Mouse (Mus musculus): ENCODE measurements around the gene Anapc5.

Anapc5 gene

GRCm38 (mm10) chr5:122820777-122821523 lies at the start of gene Anapc5:
Gene Anapc5 (minus strand): TSS chr5:122821339.
- DNase-seq, result peak; percentile 95

DNA sequence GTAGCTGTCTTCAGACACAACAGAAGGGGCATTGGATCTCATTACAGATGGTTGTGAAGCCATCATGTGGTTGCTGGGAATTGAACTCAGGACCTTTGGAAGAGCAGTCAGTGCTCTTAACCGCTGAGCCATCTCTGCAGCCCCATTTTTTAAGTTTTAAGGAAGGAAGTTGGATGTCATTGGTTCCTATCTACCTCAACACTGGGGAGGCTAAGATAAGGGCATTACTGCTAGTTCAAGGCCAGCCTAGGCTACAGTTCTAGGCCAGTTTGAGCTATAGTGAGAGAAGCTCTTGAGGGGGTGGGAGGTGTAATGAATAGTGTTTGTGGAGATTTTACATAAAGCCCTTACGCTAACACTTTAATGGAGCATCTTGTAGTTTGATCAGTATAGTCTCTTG lies 41.9 kb upstream of the Anapc5 start:
- no peak for DNase-seq

DNA sequence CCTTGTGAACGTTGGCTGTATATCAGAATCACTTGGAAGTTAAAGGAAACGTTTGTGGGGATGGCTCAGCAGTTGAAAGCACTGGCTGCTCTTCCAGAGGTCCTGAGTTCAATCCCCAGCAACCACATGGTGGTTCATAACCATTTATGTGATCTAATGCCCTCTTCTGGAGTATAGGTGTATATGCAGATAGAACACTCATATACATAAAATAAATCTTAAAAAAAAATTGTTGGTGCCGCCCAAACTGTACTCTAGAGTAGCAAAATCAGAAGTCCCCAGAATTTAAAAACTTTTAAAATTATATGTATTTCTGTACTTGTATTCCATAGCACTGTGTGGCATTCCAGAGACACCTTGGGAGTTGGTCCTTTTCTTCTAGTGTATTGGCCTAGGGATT lies 34.7 kb upstream of the Anapc5 start:
- DNase-seq, result no peak

DNA sequence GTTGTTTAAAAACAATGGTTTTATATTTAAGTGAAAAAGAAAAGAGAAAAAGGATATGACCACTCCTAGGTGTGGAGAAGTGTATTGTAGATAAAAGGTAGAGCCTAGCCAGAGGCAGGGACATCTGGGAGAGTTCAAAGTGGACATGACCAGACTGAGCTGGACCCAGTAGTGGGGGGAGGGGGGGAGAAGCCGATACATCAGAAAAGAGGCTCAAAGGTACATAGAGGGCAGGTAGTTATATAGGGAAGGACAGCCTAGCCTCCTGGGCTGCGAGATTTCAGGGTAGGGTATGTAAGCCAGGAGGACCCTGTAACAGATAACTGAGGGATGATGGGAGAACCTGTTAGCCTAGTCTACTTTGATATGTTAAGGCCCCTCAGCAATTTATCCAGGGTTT lies 31.5 kb upstream of the Anapc5 start:
- DNase-seq, result no peak

DNA sequence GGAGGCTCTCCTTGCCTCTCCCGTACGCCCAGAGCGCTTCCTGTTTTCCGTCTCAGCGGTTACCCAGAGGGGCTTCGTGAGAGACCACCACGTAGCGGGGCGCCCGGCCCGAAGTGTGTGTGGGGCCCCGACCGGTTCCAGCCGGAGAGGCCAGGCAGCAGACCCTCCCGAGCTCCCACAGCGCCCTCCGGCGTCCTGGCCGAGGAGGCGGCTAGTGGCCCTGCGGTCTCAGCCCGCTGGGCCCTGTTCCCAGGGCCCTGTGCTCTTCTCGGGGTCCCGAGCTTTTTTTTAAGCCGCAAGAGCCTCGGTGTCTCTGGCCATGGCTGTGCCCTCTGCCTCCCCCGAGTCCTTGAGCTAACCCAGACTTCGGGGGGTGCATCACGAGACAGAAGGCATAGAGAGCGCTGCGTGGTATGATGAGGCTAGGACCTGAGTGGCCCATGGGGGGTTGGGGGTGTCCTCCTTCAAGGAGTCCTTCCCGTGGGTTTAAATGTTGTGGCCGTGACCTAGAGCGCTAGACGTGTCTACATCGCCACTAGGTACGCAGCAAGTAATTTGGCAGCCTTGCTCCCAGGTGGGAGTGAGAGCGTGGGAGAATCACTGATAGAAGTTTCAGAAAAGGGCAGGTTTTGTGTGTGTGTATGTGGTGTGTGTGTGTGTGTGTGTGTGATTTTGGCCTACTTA lies 29.3 kb upstream of the Anapc5 start:
- DNase-seq, result peak; percentile 86

- peak; percentile 100 for DNase-seq
Measured at GRCm38 (mm10) chr5:122849521-122850318, 28.6 kb upstream of the Anapc5 start, which contains the start of gene Rnf34. Gene Rnf34 (plus strand): TSS chr5:122850048.

GRCm38 (mm10) chr5:122843799-122844198 lies 22.7 kb upstream of the Anapc5 start:
- DNase-seq, result no peak

GRCm38 (mm10) chr5:122841126-122841525 lies 20.0 kb upstream of the Anapc5 start:
- DNase-seq, result no peak

- DNase-seq, result no peak
Measured at GRCm38 (mm10) chr5:122832996-122833395, 11.9 kb upstream of the Anapc5 start.

GRCm38 (mm10) chr5:122832536-122832935 lies 11.4 kb upstream of the Anapc5 start:
- DNase-seq, result no peak

DNA sequence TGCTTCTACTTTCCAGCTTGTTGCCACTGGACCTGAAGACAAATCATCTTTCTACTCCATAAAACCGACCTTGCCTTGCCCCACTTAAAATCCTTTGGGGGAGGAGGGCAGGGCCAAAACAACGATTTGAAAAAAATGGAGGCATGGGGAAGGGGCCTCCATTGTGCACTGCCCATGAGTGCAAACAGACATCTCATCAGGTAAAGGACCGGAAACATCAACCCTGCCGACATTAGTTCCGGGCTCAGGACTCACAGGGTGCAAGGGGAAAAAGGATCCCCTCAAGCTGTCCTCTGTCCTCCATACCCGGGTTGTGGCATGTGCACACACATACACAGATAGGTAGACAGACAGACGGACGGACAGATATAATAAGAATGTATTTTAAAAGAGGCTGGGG lies 4.0 kb upstream of the Anapc5 start:
- DNase-seq, result no peak

DNA sequence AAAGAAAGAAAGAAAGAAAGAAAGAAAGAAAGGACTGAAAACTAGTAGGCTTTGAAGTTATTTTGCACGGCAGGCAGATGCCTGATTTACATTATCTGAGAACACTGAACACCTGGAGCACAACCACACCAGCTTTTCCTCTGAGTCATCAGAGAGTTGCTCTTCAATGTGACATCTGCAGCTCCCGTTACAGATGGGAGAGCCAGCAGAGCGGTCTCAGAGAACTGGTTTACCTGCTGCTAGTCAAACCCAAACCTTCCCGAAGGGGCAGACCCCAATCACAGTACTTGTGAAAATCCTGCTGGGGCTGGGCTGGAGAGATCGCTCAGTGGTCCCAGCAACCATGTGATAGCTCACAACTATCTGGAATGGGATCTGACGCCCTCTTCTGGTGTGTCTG lies 3.3 kb upstream of the Anapc5 start:
- DNase-seq, result no peak

DNA sequence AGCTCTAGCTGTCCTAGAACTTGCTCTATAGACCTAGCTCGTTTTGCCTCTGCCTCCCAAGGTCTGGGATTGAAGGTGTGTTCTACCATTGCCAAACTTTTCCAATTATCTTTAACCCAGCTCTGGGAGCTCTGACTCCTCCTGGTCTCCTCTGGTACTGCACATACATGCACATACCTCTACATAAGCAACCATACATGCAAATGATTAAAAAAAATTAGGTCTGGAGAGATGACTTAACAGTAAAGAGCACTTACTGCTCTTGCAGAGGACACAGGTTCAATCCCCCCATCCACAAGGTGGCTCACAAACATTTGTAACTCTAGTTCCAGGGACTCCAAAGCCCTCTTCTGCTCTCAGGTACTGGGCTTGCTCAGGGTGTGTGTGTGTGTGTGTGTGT lies 2.8 kb upstream of the Anapc5 start:
- no peak for DNase-seq

GRCm38 (mm10) chr5:122822441-122822840 lies 1.3 kb upstream of the Anapc5 start:
- DNase-seq, result no peak

DNA sequence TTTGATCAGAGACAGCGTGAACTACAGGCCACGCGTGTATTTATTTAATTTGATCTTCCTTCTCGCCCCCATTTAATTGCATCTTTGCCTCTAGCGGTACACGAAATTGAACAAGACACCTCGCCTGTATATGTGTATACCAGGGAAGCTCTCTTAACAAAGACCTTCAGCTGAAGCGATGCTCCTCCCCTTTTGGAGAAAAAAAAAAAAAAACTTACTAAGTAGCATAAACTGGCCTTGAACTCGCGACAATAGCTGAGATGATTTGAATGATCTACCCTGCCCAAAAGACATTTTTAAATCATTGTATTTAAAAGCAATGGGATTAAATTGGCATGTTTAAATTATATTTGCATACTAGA lies 366 bp upstream of the Anapc5 start:
- no peak for DNase-seq

- no peak for DNase-seq
Measured at GRCm38 (mm10) chr5:122812699-122813098, 8.4 kb downstream of the Anapc5 start.

GRCm38 (mm10) chr5:122811364-122812079 lies 9.6 kb downstream of the Anapc5 start:
- peak; percentile 65 for DNase-seq

- DNase-seq, result peak; percentile 17
Measured at GRCm38 (mm10) chr5:122805503-122805902, 15.6 kb downstream of the Anapc5 start.

DNA sequence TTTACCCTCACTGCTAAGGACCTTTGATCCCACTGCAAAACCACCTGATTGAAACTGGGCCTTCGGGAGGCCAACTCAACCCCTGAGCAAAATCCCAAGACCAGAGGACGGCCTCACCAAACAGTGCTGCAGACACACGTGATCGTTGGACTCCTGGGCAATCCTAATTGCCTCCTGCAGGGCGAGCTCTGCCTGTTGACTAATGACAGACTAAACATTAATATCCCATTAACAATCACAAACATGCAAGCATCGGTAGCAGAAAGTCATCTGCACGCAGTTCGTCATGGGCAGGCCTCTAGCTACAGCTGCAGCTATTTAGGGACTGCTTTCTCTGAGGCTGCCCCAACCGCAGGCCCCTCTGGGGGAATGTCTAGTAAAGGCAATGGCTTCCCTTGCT lies 18.4 kb downstream of the Anapc5 start:
- DNase-seq, result no peak

DNA sequence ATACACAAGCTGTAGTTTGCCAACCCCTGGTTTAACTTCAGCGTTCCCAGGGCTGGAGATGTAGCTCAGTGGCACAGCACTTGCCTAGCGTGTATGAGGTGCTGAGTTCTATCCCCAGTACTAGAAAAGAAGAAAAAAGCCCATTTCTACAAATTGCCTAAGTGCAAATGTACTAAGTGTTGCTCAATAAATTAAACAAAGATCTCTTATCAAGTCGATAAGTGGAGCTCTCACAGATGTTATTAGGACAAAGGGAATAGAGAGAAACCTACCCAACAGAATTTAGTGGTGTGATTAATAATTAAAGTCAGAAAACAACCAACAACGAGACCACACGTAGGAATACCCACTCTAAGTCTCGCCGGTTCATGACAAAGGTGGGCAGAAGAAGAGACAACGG lies 19.5 kb downstream of the Anapc5 start:
- DNase-seq, result no peak

DNA sequence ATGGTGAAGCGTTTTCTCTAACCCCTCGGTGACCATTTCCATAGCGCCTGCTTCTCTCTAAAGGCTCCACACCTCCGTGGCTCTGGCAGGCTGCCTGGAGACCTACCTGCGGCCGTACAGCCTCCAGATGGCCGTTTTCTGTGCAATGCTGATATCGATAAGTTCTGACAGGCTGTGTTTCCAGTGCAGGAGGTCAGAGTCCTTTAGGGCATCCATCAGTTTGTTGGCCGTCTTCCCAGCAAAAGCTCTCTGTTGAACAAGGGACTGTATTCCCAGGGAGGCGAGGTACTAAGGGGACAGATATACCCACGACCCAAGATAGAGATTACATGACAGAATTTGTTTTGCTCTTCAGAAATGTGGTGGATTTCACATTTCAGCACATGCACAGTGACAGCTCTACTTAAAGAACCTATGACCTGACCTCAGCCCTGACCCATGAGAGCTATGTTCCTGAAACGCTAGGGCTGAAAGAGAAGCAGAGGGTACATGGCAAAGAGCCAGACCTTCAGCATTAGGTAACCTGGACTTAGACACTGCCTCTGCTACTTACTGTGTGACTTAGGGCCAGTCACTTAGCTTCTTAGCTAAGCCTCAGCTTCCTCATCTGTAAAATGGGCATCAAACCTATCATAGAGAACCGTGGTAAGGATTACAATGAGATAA lies 20.7 kb downstream of the Anapc5 start:
- no peak for DNase-seq
